Mouse (Mus musculus) MEL (cell line): ENCODE results near the gene Nt5c3b.

Experiments used
- CTCF ChIP-seq, 3 experiments: IDR thresholded peaks in 2 of 3; conservative IDR thresholded peaks in 1 of 3; 2 replicates each; pipeline ENCODE4 v1.5.1; 2011 to 2012; ENCODE audit warnings: low read length in 3 of 3, low read depth in 2 of 3, mild to moderate bottlenecking in 2 of 3, improper control_type of control experiment in 1 of 3, inconsistent platforms in 1 of 3, mixed read lengths in 1 of 3, moderate library complexity in 1 of 3; ENCODE audit not compliant: control insufficient read depth in 1 of 3, insufficient read depth in 1 of 3, poor library complexity in 1 of 3, severe bottlenecking in 1 of 3
- E2F4 ChIP-seq: IDR thresholded peaks from 2 replicates; pipeline ENCODE4 v1.6.1; 2011; ENCODE audit warnings: low read depth, low read length, improper control_type of control experiment, borderline replicate concordance
- EP300 ChIP-seq, 2 experiments: IDR thresholded peaks; 2 replicates each; pipeline ENCODE4 v1.6.1; 2011; ENCODE audit warnings: improper control_type of control experiment in 2 of 2, low read length in 2 of 2, low read depth in 1 of 2, mild to moderate bottlenecking in 1 of 2
- GABPA ChIP-seq: IDR thresholded peaks from 2 replicates; pipeline ENCODE4 v1.6.1; 2012; ENCODE audit warnings: low read depth, mild to moderate bottlenecking, inconsistent platforms, low read length, improper control_type of control experiment, moderate library complexity
- GATA1 ChIP-seq: IDR thresholded peaks from 2 replicates; pipeline ENCODE4 v1.6.1; 2011; ENCODE audit warnings: low read depth, low read length, improper control_type of control experiment
- JUND ChIP-seq: IDR thresholded peaks from 2 replicates; pipeline ENCODE4 v1.6.1; 2011; ENCODE audit warnings: low read depth, mild to moderate bottlenecking, improper control_type of control experiment, low read length
- MAX ChIP-seq: IDR thresholded peaks from 2 replicates; pipeline ENCODE4 v1.6.1; 2011; ENCODE audit warnings: low read length, improper control_type of control experiment
- MAZ ChIP-seq: IDR thresholded peaks from 2 replicates; pipeline ENCODE4 v1.6.1; 2012; ENCODE audit warnings: low read depth, mild to moderate bottlenecking, inconsistent platforms, low read length, improper control_type of control experiment
- MYB ChIP-seq: IDR thresholded peaks from 2 replicates; pipeline ENCODE4 v1.6.1; 2011; ENCODE audit warnings: mild to moderate bottlenecking, low read depth, low read length, improper control_type of control experiment
- POLR2A ChIP-seq, 2 experiments: IDR thresholded peaks; 2 replicates each; pipeline ENCODE4 v1.6.1; 2011 to 2012; ENCODE audit warnings: low read length in 2 of 2, mild to moderate bottlenecking in 2 of 2, control low read depth in 1 of 2, improper control_type of control experiment in 1 of 2, low read depth in 1 of 2, moderate library complexity in 1 of 2; ENCODE audit not compliant: control insufficient read depth in 1 of 2, insufficient read depth in 1 of 2, poor library complexity in 1 of 2
- SIN3A ChIP-seq: IDR thresholded peaks from 2 replicates; pipeline ENCODE4 v1.6.1; 2012; ENCODE audit warnings: low read length, improper control_type of control experiment, inconsistent platforms
- SMC3 ChIP-seq: IDR thresholded peaks from 2 replicates; pipeline ENCODE4 v1.6.1; 2011; ENCODE audit warnings: low read depth, low read length, improper control_type of control experiment
- USF2 ChIP-seq, 2 experiments: IDR thresholded peaks; 2 replicates each; pipeline ENCODE4 v1.6.1; 2011 to 2012; ENCODE audit warnings: improper control_type of control experiment in 2 of 2, low read length in 2 of 2, borderline replicate concordance in 1 of 2, inconsistent platforms in 1 of 2, low read depth in 1 of 2, mild to moderate bottlenecking in 1 of 2; ENCODE audit not compliant: insufficient read depth in 1 of 2
- ZKSCAN1 ChIP-seq: IDR thresholded peaks from 2 replicates; pipeline ENCODE4 v1.6.1; 2012; ENCODE audit warnings: low read depth, mild to moderate bottlenecking, inconsistent platforms, low read length, improper control_type of control experiment, moderate library complexity

DNA sequence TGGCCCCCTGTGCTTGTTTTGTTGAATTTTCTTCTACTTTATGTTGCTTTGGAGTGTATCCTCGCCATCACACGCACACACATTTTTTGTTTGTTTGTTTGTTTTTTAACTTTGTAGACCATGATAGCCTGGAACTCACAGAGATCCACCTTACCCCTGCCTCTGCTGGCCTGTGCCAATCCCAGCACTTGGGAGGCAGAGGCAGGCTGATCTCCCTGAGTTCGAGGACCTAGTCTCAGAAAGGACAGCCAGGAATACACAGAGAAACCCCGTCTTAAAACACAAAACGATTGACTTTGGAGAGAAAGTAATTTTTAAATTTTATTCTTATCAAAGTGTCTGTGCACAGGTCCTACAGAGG is 31.3 kb upstream of the Nt5c3b start:
- no peak for TF ChIP-seq GATA1
- no peak for TF ChIP-seq MYB
- no peak for TF ChIP-seq EP300 (IDR thresholded peaks at IDR 0.05; ENCODE audit: low read depth in 1 of 2, low read length in 2 of 2)
- no peak for TF ChIP-seq ZKSCAN1
- TF ChIP-seq CTCF (IDR thresholded peaks at IDR 0.05 in 2 of 3, conservative IDR thresholded peaks at IDR 0.05 in 1 of 3; ENCODE audit: control insufficient read depth in 1 of 3, insufficient read depth in 1 of 3, low read depth in 2 of 3, low read length in 3 of 3, poor library complexity in 1 of 3, severe bottlenecking in 1 of 3), result no peak
- no peak; a peak in 1 of 4 replicates for TF ChIP-seq POLR2A (IDR thresholded peaks at IDR 0.05; ENCODE audit: control insufficient read depth in 1 of 2, insufficient read depth in 1 of 2, low read depth in 1 of 2, low read length in 2 of 2, poor library complexity in 1 of 2)
- TF ChIP-seq E2F4, result no peak
- TF ChIP-seq SIN3A, result no peak
- TF ChIP-seq GABPA, result no peak
- TF ChIP-seq USF2 (IDR thresholded peaks at IDR 0.05; ENCODE audit: borderline replicate concordance in 1 of 2, insufficient read depth in 1 of 2, low read depth in 1 of 2, low read length in 2 of 2), result no peak; a peak in 1 of 4 replicates
- no peak for TF ChIP-seq MAZ
- no peak for TF ChIP-seq MAX
- TF ChIP-seq JUND, result no peak
- TF ChIP-seq SMC3, result no peak
